Mouse (Mus musculus) left cerebral cortex, postnatal 4 days (tissue): ENCODE data around the gene Gpam. TPM values are rescaled to one million over a fixed set of nuclear protein-coding genes. Genes with fewer than 3 reads are reported as not detected.
"Not testable (repeated sequence)": the region's sequence is repeated elsewhere in the genome, so short reads cannot be mapped to it uniquely, and the experiment has no call there.

Experiments used
- DNase-seq: peaks from one replicate; pipeline ENCODE4 v3.0.0-alpha.2; 2022
- intact Hi-C: fragments of 180-260 bp; cut with DNase I; formaldehyde crosslinking; loops from one replicate; pipeline ENCODE4 v1.15.1; 2025
- total RNA-seq, 2 experiments: library from RNA; stranded (reverse); gene quantifications; 2 replicates each; pipeline ENCODE4 v1.2.3; 2021

Gpam gene
- total RNA-seq = 10 to 100 TPM; 47.3 to 47.5 TPM

DNA sequence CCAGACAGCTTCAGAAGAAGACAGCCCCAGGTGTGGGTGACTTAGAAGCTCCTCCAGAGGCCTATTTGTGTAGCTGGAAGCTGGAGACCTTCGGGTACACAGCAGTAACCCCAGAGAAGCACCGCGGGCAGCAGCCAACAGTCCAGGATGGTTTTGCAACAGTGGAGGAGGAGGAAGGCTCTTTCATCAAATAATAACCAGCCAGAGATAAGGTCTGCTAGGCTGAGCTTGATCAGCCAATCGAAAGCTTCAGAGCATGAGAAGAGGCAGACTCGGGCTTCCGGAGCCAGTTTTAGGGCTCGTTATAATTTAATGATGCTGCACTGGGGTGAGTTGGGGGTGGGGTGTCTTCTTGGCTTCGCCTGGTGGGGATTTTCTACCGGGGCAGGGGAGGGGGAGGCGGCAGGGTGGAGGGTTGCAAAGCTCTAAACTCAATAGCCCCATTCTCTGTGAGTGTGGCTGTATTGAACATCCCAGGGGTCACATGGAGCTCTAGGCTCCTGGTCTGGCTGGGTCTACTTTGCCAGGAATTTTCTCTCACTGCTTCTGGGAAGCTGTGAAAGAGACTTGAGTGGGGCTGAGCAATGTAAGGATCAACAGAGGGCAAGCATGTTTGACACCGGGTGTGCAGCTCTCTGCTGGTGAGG lies at the start of gene Gpam:
Gpam (minus strand) TSS at position 167 of the 647 bp plus-strand sequence.
- DNase-seq = no peak
- intact Hi-C loops = no loop called here

DNA sequence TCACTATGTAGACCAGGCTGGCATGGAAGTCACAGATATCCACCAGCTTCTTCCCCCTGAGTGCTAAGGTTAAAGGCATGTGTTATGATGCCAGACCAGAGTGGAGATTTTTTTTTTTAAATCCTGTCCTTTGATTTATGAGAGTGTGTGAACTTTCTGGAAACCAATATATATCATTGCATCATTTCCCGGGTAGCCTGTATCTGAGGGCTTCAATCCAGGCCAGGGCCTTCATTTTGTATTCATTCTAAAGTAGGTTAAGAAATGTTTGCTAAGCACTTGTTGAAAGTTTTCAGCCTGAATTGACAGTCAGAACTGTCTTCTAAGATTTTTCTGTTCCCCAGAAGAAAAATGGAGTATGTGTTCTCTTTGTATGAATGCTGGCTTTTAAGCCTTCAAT lies 44.5 kb upstream of the Gpam start:
- no peak for DNase-seq
- intact Hi-C loops = no loop called here

DNA sequence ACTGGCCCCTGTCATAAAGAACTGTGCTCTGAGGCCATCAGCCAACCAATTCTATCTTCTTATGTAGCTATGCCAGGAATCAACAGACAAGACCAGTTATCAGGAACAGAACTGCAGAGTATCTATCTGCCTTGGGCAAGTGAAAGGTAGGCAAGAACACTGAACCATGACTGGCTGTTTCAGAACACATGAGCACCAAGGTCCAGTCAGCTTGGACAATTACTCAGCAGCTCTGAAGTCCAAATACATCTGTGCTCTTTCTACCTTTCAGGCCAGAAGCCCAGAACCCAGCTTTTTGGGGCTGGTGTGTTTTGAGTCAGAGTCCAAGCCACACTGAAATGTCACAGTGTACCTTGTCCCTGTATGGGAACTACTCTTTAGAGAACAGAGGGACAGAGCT lies 43.4 kb upstream of the Gpam start:
- intact Hi-C loops = no loop called here
- no peak for DNase-seq

DNA sequence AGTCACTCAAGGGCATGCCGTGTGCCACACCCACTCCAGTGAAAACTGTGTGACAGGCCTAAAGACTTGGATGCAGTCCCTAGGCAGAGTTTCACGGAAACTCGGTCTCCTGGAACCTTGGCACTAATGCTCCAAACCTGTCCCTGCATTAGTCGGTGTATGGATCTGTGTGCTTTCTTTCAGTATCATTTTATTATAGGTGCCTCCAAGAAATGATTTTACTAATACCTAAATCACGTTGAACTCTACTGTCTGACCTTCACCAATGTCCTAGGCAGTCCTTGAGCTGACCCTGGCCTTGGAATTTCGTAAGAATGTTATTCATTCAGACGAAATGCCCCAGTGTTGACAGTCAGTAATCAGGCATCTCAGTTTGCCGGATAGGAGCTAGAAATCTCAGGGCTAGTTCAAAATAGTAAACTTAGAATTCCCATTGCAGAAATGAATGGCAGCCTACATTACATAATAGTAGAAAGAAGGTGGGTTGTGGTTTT lies 42.2 kb upstream of the Gpam start:
- intact Hi-C loops, DNase-seq: not testable (repeated sequence)

DNA sequence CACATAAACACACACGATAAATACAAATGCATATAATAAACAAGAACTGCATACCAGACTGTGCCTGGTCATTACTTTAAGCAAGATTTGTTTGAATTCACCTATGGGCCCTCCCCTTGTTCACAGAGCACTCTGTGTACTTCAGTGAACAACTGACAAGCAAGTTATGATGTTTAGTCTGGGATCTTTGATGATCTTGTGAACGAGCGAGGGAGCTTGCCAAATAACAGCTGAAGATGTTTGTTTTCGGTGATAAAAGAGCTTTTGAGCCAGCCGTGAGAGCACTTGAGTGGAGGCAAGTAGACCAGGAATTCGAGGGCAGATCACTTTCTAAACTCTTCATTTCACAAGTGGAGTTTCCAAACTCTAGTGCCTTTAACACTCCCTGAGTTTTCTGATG lies 41.3 kb upstream of the Gpam start:
- no peak for DNase-seq
- intact Hi-C loops = no loop called here

DNA sequence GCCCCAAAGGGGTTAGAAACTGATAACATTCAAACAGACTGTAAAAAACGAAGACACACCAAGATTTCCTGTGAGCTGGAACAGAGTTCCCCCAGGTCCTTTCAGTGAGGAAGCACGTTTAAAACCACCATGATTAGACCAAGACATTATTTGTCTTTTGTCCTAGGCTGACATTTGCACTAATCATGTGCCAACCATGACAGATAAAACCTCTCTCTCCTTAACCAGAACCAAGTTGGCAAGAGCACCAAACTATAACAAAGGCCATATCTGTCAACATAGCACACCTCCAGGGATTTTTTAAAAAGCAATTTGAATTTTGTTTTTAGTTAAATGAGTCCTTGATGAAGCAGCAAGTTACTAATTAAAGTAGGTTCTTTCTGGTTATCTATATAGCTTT lies 40.7 kb upstream of the Gpam start:
- intact Hi-C loops = no loop called here

DNA sequence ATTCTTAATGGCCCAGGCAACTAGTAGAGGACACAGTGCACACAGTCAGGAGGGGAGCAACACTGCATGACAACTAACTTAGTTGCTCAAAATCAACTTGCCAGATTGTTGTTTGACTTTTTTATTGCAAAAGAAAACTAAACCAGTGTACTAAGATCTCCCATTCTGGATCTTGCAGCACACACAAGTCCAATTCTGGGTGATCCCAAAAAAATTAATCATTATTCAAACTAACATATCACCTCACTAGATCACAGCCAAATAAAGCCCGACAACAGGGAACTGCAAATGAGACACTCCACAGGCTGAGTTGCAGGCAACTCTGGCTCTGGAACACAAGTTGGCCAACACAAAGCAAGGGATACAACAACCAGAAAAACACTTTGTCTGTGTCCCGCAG lies 39.7 kb upstream of the Gpam start:
- intact Hi-C loops = no loop called here
- DNase-seq = no peak

More for the DNA sequence above, 40.7 kb upstream of the Gpam start:
- DNase-seq = no peak

DNA sequence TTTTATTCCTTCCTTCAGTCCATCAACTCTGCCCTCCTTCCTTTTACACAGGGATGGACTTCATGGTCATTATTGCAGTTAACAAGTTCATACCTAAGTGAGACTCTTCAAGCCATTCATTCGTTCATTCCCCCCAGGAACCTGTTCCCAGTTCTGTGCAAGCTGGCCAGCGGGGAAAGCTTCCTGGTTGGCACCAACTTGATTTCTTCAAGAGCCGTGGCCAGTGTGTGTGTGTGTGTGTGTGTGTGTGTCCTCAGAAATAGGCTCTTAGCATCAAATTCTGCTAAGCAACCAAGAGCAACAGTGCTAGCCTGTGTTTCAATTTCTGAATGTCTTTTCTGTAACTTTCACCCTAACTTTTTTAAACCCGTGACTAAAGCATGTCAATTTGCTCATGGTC lies 38.9 kb upstream of the Gpam start:
- DNase-seq = no peak
- intact Hi-C loops = no loop called here

DNA sequence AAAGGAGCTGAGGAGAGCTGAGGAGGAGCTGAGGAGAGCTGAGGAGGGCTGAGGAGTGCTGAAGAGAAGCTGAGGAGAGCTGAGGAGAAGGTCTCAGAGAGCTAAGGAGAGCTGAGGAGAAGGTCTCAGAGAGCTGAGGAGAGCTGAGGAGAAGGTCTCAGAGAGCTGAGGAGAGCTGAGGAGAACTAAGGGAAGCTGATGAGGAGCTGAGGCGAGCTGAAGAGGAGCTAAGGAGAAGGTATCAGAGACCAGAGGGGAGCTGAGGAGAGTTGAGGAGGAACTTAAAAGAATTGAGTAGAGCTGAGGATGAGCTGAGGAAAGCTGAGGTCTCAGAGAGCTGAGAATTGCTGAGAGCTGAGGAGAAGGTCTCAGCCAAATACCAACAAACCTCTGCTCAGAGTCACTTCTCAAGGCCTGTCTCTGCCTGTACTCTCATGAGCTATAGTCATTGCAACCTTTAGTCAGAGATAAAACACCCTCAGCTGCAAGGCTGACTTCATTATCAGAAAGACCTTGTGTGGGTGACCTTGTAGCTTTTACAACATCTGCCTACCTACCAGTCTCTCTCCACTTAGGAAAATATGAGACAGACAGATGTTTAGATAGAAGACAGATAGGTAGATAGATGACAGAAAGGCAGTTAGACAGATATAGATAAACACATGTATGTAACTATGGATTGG lies 38.3 kb upstream of the Gpam start:
- no peak for DNase-seq
- intact Hi-C loops = no loop called here

DNA sequence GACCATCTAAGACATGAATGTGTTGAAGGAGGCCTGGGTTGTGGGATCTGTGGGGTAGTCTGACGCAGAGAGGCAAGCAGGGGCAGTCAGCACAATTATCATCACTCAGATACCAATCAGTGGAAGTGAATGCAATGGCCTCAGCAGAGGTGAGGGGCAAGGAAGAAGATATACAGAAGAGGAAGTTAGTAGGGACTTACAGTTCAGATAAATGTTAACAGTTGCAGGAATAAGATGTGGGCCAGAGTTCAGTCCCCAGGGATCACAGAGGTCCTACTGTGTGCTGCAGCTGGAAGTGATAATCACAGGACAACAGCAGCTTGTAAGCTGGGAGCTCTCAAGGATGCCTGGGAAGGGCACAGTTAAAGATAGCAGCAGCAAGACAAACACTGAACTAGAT lies 37.1 kb upstream of the Gpam start:
- DNase-seq = no peak
- intact Hi-C loops = no loop called here

DNA sequence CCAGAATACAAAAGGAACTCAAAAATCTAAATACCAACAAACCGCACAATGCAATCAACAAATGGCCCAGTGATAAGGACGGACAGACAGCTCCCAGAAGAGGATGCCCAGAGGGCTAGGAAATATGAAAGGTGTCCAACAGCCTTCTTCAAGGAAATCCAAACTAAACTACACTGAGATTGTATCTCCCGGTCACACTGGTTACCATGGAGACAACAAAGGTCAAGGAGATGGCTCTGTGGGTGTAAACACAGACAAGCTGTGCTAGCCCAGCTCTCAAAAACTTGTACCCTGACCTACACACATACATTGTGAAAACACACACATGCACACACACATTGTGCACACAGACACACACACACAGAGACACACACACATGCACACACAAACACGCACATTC lies 35.2 kb upstream of the Gpam start:
- no peak for DNase-seq
- intact Hi-C loops = no loop called here

DNA sequence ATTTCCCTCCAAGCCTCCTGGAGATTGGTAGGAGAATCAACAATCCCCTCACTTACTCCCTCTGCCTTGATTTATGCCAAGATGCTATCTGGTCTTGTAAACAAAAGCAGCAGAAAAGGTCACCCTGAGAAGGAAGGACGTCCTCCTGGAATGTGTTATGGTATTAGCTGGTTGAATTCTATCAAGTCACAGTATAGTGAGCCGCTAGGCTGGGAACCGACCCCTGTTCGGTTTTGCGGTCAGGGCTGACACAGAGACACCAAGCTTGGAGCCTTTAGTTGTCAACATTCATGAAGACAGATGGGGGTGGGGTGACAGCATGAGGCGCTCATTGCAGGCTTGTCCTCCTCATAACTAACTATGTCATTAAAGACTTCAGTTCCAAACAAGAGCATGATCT lies 32.8 kb upstream of the Gpam start:
- intact Hi-C loops = no loop called here

DNA sequence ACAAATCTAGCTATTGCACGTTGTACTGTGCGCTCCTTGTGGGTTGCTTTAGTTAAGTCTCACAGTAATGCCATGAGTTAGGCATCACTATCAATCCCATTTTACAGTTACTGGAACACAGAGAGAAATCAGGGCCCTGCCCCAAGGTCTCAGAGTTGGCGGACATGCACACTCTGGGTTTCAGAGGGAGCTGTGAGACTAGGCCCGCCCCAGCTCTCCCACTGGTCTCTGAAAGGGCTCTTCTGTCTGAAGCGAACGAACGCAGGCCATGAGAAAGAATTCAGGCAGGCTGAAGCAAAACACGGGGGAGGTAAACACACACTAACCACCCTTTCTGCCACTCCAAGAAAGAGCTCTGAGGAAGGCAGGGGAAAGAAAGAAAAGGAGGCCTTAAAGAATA lies 31.6 kb upstream of the Gpam start:
- intact Hi-C loops = no loop called here
- no peak for DNase-seq

More for the DNA sequence above, 32.8 kb upstream of the Gpam start:
- no peak for DNase-seq

DNA sequence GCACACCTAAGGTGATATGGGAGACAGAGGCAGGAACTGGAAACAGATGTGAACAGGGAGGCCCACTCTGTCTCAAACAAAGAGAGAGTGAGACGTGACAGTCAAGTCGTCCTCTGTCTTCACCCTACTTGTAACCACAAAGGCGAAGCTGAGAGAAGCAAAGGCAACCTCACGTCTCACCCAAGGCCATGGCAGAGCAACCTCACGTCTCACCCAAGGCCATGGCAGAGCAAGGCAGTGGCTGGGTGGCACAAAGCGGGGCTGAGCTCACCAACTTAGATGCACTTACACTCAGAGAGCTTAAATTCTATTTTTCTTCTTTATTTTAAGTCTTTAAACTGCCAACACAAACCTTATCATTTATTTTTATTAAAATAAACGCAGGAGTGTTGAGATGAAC lies 30.0 kb upstream of the Gpam start:
- intact Hi-C loops = no loop called here
- DNase-seq = no peak

DNA sequence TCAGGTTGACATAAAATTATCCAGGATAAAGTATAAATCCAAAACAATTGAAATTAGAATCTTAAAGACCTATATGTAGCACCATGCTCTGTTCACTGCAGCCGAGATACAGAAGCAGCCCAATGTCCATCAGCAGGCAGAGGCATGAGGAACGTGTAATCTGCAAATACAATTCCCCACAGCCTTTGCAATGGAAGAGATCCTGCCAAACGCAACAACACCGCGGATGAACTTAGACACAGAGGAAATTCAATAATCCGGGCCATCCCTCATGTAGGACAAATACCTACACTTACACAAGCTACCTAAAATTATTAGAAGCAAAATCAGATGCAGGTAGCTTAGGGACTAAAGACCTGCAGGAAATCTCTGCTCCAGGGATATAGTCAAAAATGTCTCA lies 25.9 kb upstream of the Gpam start:
- DNase-seq = no peak
- intact Hi-C loops = no loop called here

DNA sequence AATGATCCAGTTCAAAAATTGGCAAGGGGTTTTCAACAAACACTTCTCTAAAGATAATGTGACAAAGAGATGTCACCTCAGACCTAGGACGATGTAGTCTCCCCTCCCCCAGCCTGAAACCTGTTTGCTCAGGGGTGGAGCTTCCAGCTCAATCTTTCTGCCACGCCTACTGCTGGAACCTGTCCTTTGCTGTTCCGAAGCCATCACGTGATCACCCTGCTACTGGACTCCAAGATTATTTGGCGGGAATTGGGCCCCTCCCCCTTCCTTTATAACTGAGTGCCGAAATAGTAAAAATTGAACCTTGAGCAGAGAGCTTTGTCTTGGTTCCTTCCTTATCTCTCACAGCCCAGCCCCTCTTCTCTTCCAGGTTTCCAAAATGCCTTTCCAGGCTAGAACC lies 25.2 kb upstream of the Gpam start:
- intact Hi-C loops, DNase-seq: not testable (repeated sequence)

DNA sequence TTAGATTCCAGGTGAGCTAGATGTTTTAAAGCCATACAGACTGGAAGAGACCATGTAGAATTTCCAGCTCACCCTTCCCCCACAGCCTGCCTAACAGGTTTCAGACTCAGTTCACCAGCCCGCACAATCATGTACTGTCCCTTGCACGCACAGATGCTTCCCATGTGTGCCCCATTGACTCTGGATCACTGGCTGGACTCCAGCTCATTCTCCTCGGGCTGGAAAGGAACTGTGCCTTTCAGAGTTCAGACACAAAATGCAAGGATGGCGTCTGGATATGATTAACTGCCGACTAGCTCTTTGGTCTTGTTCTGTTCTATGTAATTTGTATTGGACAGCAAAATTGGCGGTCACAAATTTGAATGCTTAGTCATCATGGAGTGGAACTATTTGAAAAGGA lies 22.6 kb upstream of the Gpam start:
- intact Hi-C loops = no loop called here
- DNase-seq = no peak

DNA sequence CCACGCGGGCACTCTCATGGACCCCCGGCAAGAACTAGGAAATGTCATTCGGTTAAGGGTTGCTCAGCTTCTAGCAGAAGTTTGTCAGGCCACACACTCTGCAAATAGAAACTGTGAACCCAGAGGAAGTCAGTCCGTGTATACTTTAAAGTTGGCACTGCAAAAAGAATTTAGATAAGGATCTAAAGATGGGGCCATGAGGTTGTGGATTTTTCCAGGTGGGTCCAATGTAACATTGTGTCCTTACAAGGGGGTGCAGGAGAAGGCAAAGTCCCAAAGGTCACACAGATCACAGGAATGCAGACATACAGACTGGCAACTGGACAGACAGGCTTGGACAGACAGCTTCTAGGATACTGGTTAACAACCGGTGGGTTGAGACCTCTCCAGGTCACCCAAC lies 21.1 kb upstream of the Gpam start:
- no peak for DNase-seq
- intact Hi-C loops = no loop called here

DNA sequence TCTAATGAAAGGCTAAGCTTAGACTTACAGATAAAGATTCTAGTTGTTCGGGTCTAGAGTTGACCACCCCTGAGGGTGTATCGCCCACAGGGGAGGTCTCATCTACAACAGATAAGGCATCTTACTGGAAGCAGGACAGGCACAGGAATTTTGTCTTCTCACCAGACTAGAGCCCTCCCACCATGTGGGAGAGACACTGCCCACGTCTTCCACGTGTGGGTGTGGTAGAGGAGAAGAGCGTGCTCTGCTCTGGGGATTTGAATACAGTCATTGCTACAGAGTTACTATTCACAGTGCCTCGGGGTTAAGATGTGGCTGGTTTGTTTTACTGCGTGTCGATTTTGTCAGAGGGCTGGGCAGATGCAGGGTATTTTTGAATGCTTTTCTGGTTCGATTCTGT lies 20.5 kb upstream of the Gpam start:
- DNase-seq = no peak
- intact Hi-C loops = no loop called here

DNA sequence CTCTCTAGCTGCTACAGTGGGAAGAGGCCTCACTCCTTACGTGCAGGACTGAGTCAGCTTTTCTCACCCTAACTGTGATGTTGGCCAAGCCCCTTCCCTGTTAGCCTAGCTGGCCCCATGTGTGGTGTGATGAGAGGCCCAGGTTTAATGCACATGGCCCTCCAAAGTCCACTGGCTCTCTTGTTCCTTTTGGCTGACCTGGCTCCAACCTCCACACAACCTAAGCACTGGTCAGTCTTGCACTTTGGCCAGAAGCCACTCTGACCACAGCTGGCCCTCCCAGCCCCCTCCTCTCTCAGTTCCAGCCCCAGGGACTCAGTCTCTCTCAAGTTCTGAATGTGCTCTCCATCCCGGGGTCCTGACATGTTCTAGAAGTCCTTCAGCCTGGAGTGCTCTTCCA lies 18.1 kb upstream of the Gpam start:
- no peak for DNase-seq
- intact Hi-C loops = no loop called here

DNA sequence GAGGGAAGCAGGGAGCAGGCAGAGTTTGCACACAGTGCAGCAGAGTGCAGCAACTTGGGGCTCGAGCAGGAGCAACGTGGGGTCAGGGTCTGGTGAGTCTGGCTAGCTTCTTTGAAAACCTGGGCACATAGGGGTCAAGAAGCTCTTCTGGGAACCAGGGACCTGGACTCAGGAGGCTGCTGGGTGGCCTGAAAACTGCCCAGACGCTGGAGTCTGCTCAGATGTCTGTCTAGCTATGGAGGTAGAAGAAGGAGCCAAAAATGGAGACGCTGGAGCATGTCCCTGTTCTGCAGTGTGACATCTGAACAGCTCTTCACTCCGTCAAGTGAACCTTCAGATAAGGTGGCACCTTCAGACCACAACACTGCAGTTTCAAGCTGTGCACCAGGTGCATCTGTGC lies 17.7 kb upstream of the Gpam start:
- intact Hi-C loops = no loop called here

DNA sequence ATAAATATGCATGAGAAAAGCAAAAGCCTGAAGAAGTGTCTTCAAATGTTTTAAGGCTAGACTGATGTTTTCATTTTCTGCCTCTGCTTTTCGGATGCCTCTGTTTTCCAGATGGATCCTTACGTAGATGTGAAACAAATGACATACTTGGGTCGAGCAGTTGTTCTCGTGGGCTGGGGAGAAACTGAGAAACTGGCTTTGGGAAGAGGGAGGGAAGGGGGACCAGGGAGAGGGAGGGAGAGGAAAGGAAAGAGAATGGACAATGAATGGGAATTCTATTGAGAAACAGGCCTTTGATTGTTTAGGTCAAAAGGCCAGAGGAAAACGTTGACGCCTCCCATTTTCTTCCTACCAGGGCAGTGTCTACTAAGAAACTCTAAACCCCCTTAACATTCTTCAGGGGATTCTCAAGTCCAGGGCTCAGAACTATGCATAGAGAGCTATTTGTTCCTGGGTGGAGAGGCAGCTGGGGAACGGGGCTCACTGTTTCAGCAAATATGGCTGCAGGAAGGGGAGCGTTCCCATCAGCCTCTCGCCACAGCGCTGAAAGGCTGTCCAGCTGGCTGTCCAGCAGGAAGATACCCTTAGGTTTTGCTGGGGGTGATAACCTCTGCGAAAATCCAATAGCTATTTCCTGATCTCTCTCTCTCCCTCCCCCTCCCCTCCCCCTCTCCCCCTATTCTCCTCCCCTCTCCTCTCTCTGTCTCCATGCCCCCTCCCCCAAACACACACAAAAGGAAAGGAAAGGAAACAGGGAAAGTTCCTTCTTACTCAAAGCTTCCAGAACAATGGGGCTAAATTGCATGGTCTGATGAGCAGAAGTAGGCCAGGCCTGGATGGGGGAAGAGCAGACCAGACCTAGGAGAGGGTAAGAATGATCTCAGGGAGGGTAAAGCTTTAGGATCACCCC lies 16.6 kb upstream of the Gpam start:
- intact Hi-C loops = no loop called here
- no peak for DNase-seq

More for the DNA sequence above, 17.7 kb upstream of the Gpam start:
- DNase-seq = no peak
